Mouse (Mus musculus) hindbrain, embryonic 11.5 days (tissue): ENCODE data around the gene Surf6. TPM values are rescaled to one million over a fixed set of nuclear protein-coding genes. Genes with fewer than 3 reads are reported as not detected.
"Not testable (repeated sequence)": the region's sequence is repeated elsewhere in the genome, so short reads cannot be mapped to it uniquely, and the experiment has no call there.

Experiments used
- ATAC-seq: fragments of 200-750 bp; cut with Nextera tagmentation; 2 replicates; pipeline ENCODE4 v1.8.0; 2017; ENCODE audit warnings: mild to moderate bottlenecking, moderate TSS enrichment, moderate library complexity; ENCODE audit not compliant: low FRiP score
- DNase-seq: peaks from one replicate; pipeline ENCODE4 v3.0.0-alpha.2; 2015; ENCODE audit warnings: low spot score
- H3K27ac ChIP-seq: fragments of 300-500 bp; sonication (generic); 2 replicates; pipeline ENCODE4 v1.5.1; 2014; ENCODE audit warnings: mild to moderate bottlenecking, low read depth, low read length
- H3K27me3 ChIP-seq: fragments of 300-500 bp; sonication (generic); 2 replicates; pipeline ENCODE4 v1.6.1; 2014; ENCODE audit warnings: mild to moderate bottlenecking, low read length, moderate library complexity, mixed read lengths; ENCODE audit not compliant: control insufficient read depth, insufficient read depth
- H3K36me3 ChIP-seq: fragments of 300-500 bp; sonication (generic); 2 replicates; pipeline ENCODE4 v1.6.1; 2014; ENCODE audit warnings: mild to moderate bottlenecking, low read length, moderate library complexity, mixed read lengths; ENCODE audit not compliant: control insufficient read depth, insufficient read depth
- H3K4me1 ChIP-seq: fragments of 300-500 bp; sonication (generic); replicated peaks from 2 replicates; pipeline ENCODE4 v1.6.1; 2014; ENCODE audit warnings: low read length, mixed read lengths; ENCODE audit not compliant: control insufficient read depth, insufficient read depth
- H3K4me2 ChIP-seq: fragments of 300-500 bp; sonication (generic); replicated peaks from 2 replicates; pipeline ENCODE4 v1.6.1; 2014; ENCODE audit warnings: mild to moderate bottlenecking, low read depth, low read length
- H3K4me3 ChIP-seq: fragments of 300-500 bp; sonication (generic); 2 replicates; pipeline ENCODE4 v1.5.1; 2014; ENCODE audit warnings: low read depth, low read length
- H3K9ac ChIP-seq: fragments of 300-500 bp; sonication (generic); 2 replicates; pipeline ENCODE4 v1.6.1; 2014; ENCODE audit warnings: low read depth, low read length
- H3K9me3 ChIP-seq: fragments of 300-500 bp; sonication (generic); 2 replicates; pipeline ENCODE4 v1.6.1; 2016; ENCODE audit warnings: low read length; ENCODE audit not compliant: control insufficient read depth
- WGBS: fragments of 180-500 bp; shearing (Covaris S2); extraction: QIAGEN DNeasy Blood & Tissue Kit; methylation state at CpG from one replicate; pipeline ENCODE4 v1.1.7; 2014; 5-methylcytosine and 5-hydroxymethylcytosine counted together
- polyA plus RNA-seq: library from polyadenylated mRNA; unstranded; fragments of >200 nt; fragmentation: Nextera tagmentation; extraction: Ambion mirVana; gene quantifications from 2 replicates; pipeline ENCODE4 v1.2.1, GENCODE M21; 2014

Gene Surf6
- polyA plus RNA-seq, 1 experiment from 2014 or later = 18.4 TPM

GRCm38 (mm10) chr2:26885541-26885940, 17.1 kb downstream of the Surf6 start:
- H3K4me1 ChIP-seq, H3K27ac ChIP-seq, H3K4me2 ChIP-seq, H3K9me3 ChIP-seq, DNase-seq, H3K27me3 ChIP-seq, ATAC-seq, H3K9ac ChIP-seq, H3K4me3 ChIP-seq, H3K36me3 ChIP-seq: not testable (repeated sequence)
- WGBS = 78% methylated on average over 2 of the region's 2 CpGs

- Histone ChIP-seq H3K9ac (no peak overlapping the region), H3K4me3 (no peak overlapping the region), H3K4me1 (no peaks in the 10 kb centered on the region), H3K4me2 (no peak overlapping the region), H3K27me3 (no peaks in the 10 kb centered on the region), H3K9me3 (no peaks in the 10 kb centered on the region), H3K27ac (no peak overlapping the region), H3K36me3 (no peaks in the 10 kb centered on the region)
- DNase-seq (no peak), ATAC-seq (no peak)
Observed at GRCm38 (mm10) chr2:26878571-26878970, 24.1 kb downstream of the Surf6 start.

- Histone ChIP-seq H3K27me3 (no peaks in the 10 kb centered on the region), H3K9ac (no peak overlapping the region), H3K36me3 (no peaks in the 10 kb centered on the region), H3K27ac (no peak overlapping the region), H3K4me2 (no peak overlapping the region), H3K4me1 (no peaks in the 10 kb centered on the region), H3K9me3 (no peaks in the 10 kb centered on the region), H3K4me3 (no peak overlapping the region)
- DNase-seq (no peak), ATAC-seq (no peak)
- 71% methylated on average over 6 of the region's 6 CpGs for WGBS
Observed at GRCm38 (mm10) chr2:26870666-26871065, 32.0 kb downstream of the Surf6 start.

DNA sequence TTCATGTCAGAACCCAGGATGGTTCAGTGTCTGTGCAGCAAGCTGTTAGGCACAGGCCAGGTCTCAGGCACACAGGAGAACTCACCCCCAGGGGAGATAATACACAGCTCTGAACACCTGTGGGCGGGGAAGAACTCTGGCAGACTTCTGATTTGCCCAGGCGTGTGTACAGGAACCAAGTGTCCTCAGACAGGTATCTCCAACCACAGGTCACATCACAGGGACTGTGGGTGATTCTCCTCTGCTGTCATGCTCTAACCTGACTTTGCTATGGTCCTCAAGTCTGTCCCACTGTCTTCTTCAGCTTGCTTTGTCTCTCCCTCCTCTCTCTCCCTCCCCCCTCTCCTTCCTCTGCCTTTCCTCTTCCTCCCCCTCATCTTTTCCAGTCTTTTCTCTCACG, 37.8 kb downstream of the Surf6 start, which contains the start of gene Abo:
TSS of gene Abo (minus strand) at position 101 of the 400 bp plus-strand sequence.
- DNase-seq (no peak), ATAC-seq (no peak)
- Histone ChIP-seq H3K27me3 (no peaks in the 10 kb centered on the region), H3K4me2 (no peak within 1 kb of the TSS), H3K4me1 (no peaks in the 10 kb centered on the region), H3K27ac (no peak within 1 kb of the TSS), H3K9ac (no peak within 1 kb of the TSS), H3K9me3 (no peaks in the 10 kb centered on the region), H3K36me3 (no peaks in the 10 kb centered on the region), H3K4me3 (no peak within 1 kb of the TSS)
- WGBS = 65% methylated on average over 3 of the region's 3 CpGs

DNA sequence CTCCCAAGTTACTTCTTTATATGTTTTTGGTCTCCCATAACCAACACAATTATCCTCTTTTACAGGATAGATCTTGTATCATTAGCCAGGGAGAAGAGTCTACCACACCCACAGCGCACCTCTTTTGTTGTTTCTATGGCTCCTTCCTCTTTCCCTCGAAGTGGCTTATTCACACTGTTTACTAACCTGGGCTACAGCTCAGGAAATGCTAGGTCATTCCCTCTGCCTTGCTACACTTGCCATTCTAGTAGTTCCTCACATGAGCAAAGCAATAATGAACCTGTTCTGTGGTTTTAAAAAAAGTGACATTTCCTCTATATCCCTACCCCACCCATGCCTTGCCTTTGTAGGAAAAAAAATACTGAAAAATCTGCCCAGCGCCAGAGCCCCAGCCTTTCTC, 39.8 kb downstream of the Surf6 start:
- no peak for ATAC-seq
- no peak overlapping the region for H3K9ac ChIP-seq
- H3K36me3 ChIP-seq = no peaks in the 10 kb centered on the region
- no peak overlapping the region for H3K4me2 ChIP-seq
- WGBS = 76% methylated on average over 3 of the region's 3 CpGs
- no peaks in the 10 kb centered on the region for H3K4me1 ChIP-seq
- no peaks in the 10 kb centered on the region for H3K9me3 ChIP-seq
- no peak for DNase-seq
- H3K27ac ChIP-seq = no peak overlapping the region
- no peaks in the 10 kb centered on the region for H3K27me3 ChIP-seq
- H3K4me3 ChIP-seq = no peak overlapping the region

DNA sequence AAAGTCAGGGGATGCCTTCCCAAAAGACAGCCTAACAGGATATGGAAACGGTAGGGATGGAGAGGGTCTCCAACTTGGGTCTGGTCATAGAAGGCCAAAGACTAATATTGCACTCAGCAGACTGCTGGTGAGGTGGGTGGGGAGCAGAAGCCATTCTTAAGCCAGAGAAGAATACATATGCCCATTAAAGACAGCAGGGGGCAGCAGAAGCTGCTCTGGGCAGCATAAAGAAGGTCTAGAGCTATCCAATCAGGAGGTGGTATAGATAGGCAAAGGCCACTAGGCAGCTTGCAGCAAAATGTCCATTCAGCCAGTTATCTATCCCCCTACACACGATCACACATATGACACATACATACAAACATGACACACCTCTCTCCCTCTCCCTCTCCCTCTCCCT, 55.0 kb downstream of the Surf6 start:
- Histone ChIP-seq H3K4me3 (no peak overlapping the region), H3K36me3 (no peaks in the 10 kb centered on the region), H3K4me1 (no peaks in the 10 kb centered on the region), H3K27me3 (no peaks in the 10 kb centered on the region), H3K4me2 (no peak overlapping the region), H3K9me3 (no peaks in the 10 kb centered on the region), H3K27ac (no peak overlapping the region), H3K9ac (no peak overlapping the region)
- DNase-seq (peak; percentile 44), ATAC-seq (no peak)
- WGBS = 60% methylated on average over 2 of the region's 2 CpGs

Other genes with a start within 250 kb of the Surf6 start
- gene Lcn4, start 231.6 kb downstream of the Surf6 start, polyA plus RNA-seq = not detected in 2 replicates
- gene Abo, start 37.9 kb downstream of the Surf6 start, polyA plus RNA-seq = not detected in 2 replicates
- 77.3 and 88.9 TPM in 2 replicates for gene Med22, start 7.8 kb upstream of the Surf6 start, polyA plus RNA-seq
- gene Rpl7a, start 7.9 kb upstream of the Surf6 start, polyA plus RNA-seq = 627 and 628 TPM in 2 replicates
- 44.6 and 50.7 TPM in 2 replicates for gene Surf2, start 13.5 kb upstream of the Surf6 start, polyA plus RNA-seq
- gene Surf1, start 13.7 kb upstream of the Surf6 start, polyA plus RNA-seq = 52.9 and 53.9 TPM in 2 replicates
- gene Surf4, start 31.0 kb upstream of the Surf6 start, polyA plus RNA-seq = 140 and 143 TPM in 2 replicates
- not detected in 2 replicates for gene Stkld1, start 31.2 kb upstream of the Surf6 start, polyA plus RNA-seq
- 48.5 and 50.5 TPM in 2 replicates for gene Rexo4, start 61.5 kb upstream of the Surf6 start, polyA plus RNA-seq
- gene Adamts13, start 70.5 kb upstream of the Surf6 start, polyA plus RNA-seq = not detected in 2 replicates
- 91.7 and 98.9 TPM in 2 replicates for gene Cacfd1, start 107.0 kb upstream of the Surf6 start, polyA plus RNA-seq
- gene Slc2a6, start 125.1 kb upstream of the Surf6 start, polyA plus RNA-seq = 1.1 and 2.3 TPM in 2 replicates
- gene Mymk, start 169.3 kb upstream of the Surf6 start, polyA plus RNA-seq = 1.9 and 3.6 TPM in 2 replicates
- gene Adamtsl2, start 176.5 kb upstream of the Surf6 start, polyA plus RNA-seq = 5.6 and 6.2 TPM in 2 replicates
- gene Fam163b, start 239.6 kb upstream of the Surf6 start, polyA plus RNA-seq = 0.23 and 0.43 TPM in 2 replicates